Mouse (Mus musculus): ENCODE data around the gene Tm4sf5.
A peak's percentile ranks its signal among the peaks of the same experiment; 100 is the strongest.
"Not testable (repeated sequence)": the region's sequence is repeated elsewhere in the genome, so short reads cannot be mapped to it uniquely, and the experiment has no call there.

The Tm4sf5 gene

DNA sequence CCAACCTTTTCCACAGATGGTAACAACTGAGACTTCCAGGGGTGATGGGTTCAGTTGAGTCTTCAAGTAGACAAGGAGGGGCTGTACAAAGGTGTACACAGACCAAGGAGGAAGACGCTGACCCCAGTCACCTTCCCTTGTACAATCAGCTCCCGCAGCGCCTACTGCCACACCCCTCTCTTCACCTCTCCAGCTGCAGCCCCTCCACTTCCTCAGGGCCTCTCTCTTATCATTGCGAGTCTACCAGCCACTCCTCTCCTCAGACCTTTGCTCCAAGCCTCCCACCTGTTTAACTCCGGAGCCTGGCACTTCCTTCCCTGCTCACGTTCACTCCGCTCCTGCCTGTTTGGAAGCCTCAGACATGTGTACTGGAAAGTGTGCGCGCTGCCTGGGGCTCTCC is at the start of gene Tm4sf5:
Gene Tm4sf5, plus strand, starts transcription at position 275 of the 400 bp plus-strand sequence.
- no peak for DNase-seq (ENCODE audit: low spot score in 2 of 2)

DNA sequence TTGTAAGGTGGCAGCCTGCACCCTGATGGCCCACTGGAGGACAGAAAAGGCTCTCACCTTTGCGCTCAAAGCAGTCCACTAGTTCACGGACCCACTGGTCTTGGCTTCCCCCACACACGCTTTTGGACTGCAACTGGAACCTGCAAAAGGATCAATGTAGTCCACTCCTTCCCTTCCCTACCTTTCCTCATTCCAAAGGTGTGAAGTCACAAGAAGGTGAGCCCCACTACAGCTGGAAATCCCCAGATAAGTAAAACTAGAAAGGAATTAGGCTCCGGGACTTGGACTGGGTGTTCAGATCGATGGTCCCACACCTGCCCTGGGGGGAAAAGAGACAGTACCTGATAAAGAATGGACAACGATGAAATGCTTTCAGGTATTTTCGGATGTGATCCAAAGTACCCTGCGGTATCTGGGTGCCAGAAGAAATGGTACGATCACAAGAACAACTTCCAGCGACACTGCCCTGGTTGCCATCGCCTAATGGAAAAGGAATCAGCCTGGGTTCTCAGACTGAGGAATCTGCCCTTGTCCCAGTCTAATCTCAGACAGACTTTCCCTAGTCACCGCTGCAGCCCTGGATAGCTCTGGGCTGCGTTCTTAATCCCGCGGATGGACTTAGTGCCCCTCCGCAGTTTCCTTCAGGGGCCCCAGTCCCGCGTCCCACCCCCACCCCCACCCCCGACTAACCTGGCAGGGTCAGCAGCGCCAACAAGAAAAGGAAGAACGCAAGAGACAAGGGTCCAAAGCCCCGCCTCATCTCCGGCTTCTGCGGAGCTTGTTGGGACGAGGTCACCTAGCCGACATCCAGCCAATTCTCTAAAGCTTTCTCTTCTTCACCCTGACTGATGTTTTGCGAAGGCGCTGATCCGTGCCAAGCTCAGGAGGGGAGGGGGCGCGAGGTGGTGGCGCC is 46.1 kb upstream of the Tm4sf5 start, which contains the start of gene Zmynd15:
Gene Zmynd15, plus strand, starts transcription at position 746 of the 913 bp plus-strand sequence.
- no peak for DNase-seq (ENCODE audit: low spot score in 2 of 2)

GRCm38 (mm10) chr11:70459601-70460101 is 45.4 kb upstream of the Tm4sf5 start, which contains the start of gene Cxcl16:
Gene Cxcl16, minus strand, starts transcription at chr11:70459984.
- no peak for DNase-seq (ENCODE audit: low spot score in 2 of 2)

DNA sequence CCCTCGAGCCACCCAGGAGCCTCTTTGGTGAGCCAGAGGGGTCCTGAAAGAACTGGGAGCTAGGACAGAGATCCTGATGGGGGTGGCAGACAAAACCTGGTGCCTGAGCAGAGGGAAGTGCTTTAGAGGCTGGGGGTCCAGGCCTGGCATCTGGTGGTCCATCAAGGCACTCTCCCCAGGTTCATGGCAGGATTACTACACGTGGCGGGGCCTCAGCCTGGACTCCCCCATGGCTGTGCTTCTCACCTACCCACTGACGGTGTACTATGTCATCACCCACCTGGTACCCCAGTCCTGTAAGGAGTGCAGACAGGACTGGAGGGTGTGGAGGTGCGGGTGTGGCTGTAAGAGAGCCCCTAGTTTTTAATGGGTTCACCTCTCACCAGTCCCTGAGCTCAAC is 41.1 kb upstream of the Tm4sf5 start:
- DNase-seq (ENCODE audit: low spot score in 2 of 2) = no peak

GRCm38 (mm10) chr11:70465211-70465610 is 39.8 kb upstream of the Tm4sf5 start:
- DNase-seq (ENCODE audit: low spot score in 2 of 2) = no peak

- DNase-seq (ENCODE audit: low spot score in 2 of 2) = no peak
Observed at GRCm38 (mm10) chr11:70465824-70466223, 39.2 kb upstream of the Tm4sf5 start.

GRCm38 (mm10) chr11:70467902-70468619 is 37.0 kb upstream of the Tm4sf5 start:
- DNase-seq (ENCODE audit: low spot score in 2 of 2) = no peak

DNA sequence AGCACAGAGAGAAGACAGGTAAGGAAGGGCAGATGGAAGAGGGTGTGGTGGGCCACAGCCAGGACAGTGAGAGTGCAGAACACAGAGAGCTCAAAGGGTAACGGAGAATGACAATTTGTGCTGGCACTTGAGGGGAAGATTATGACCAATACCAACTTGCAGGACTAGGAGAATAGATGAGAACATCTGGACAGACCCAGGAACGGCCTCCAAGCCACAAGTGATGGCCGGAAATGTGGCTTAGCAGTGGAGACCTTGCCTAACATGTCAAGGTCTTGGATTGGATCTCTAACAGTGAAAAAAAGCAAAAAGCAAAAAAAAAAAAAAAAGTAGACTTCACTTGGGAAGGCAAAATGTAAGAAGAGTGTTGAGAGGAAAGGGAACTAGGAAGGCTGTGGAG is 35.3 kb upstream of the Tm4sf5 start:
- no peak for DNase-seq (ENCODE audit: low spot score in 2 of 2)

GRCm38 (mm10) chr11:70472716-70473115 is 32.3 kb upstream of the Tm4sf5 start:
- DNase-seq (ENCODE audit: low spot score in 2 of 2) = no peak

DNA sequence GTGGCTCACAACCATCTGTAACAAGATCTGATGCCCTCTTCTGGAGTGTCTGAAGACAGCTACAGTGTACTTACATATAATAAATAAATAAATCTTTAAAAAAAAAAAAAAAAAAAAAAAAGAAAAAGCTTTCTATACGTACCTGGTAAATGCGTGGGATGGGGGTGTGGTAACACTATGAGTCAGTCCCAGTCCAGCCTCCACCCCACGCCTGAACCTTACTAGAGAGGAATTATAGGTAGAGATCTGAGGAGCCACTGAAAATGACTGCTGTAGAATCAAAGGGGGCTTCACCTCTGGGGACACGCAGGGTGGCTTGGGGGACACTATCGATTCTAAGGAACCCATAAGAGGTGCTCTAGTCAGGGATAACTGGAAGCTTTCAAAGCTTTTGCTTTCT is 31.8 kb upstream of the Tm4sf5 start:
- not testable (repeated sequence) for DNase-seq (ENCODE audit: low spot score in 2 of 2)

- DNase-seq (ENCODE audit: low spot score in 2 of 2) = no peak
Observed at GRCm38 (mm10) chr11:70474872-70475534, 30.0 kb upstream of the Tm4sf5 start.

DNA sequence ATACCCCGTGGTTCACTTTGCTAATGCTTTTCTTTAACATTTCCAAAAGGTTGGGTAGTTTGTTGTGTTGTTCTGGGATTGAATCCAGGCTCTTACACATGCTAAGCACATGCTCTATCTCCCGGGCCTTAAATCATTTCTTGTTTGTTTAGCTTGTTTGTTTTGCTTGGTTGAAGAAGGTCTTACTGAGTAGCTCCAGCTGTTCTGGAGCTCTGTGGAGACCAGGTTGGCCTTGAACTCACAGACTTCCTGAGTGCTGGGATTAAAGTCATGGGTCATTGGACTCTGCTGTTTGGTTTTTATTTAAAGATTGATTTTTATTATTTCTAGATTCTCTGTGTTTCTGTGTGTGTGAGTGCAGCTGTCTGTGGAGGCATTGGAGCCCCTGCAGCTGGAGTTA is 19.5 kb upstream of the Tm4sf5 start:
- DNase-seq (ENCODE audit: low spot score in 2 of 2) = no peak

GRCm38 (mm10) chr11:70487816-70488215 is 17.2 kb upstream of the Tm4sf5 start:
- DNase-seq (ENCODE audit: low spot score in 2 of 2) = no peak

- no peak for DNase-seq (ENCODE audit: low spot score in 2 of 2)
Observed at GRCm38 (mm10) chr11:70489138-70489537, 15.9 kb upstream of the Tm4sf5 start.

- DNase-seq (ENCODE audit: low spot score in 2 of 2) = no peak
Observed at GRCm38 (mm10) chr11:70489684-70490083, 15.4 kb upstream of the Tm4sf5 start.

DNA sequence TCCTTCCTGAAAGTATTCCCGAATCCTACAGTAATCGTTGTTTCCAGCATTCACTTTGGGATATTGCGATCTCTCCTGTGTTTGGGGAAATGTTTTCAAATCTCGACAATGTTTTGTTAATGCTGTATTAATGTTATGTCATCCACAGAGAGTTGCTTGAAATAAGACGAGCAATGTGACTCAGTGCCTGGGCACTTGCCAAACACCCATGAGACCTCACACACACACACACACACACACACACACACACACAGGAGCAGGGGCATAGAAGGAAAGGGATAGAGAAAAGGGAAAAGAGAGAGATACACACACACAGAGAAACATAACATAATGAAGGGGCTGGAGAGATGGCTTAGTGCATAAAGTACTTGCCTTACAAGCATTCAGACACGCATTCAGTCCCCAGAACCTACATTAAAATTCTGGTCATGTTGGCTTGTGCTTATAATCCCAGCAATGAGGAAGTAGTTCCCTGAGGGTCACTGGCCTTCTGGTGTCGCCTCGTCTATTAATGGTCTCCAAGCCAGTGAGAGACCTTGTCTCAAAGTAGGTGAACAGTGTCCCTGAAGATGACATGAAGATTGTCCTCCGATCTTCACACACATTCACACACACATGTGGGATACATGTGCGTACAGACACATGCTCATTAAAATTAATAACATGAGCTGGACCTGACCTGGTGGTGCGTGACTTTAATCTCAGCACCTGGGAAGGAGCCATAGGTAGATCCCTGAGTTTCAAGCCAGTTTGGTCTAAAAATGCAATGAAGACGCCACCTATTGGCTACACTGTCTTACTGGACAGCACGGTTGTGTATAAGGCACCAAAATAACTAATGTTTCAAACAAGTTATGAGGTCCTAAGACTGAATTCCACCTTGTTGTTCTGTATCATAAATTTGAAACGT is 5.2 kb upstream of the Tm4sf5 start:
- no peak for DNase-seq (ENCODE audit: low spot score in 2 of 2)

DNA sequence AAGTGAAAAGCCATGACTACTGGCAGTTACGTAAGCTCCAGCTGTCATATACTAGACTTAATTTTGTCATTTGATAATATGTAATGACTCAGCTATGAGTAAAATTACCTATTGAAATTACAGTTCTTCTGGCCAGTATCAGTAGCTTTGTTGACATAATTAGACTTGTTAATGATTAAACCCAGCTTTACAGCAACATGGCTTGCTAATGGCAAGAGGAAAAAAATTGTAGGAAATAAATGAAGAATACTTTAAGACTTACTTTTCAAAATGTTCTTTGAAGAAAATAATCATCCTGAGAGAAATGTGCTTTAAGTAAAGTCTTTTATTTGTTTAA is 4.6 kb upstream of the Tm4sf5 start:
- no peak for DNase-seq (ENCODE audit: low spot score in 2 of 2)

- no peak for DNase-seq (ENCODE audit: low spot score in 2 of 2)
Observed at GRCm38 (mm10) chr11:70502018-70502417, 3.0 kb upstream of the Tm4sf5 start.

GRCm38 (mm10) chr11:70506385-70506784 is 1.3 kb downstream of the Tm4sf5 start:
- peak; percentile 47 to 67 for DNase-seq (ENCODE audit: low spot score in 2 of 2)

- DNase-seq (ENCODE audit: low spot score in 2 of 2) = no peak
Observed at GRCm38 (mm10) chr11:70506962-70507515, 2.0 kb downstream of the Tm4sf5 start.

Data from spleen, postnatal 14 days (tissue).